In the genomic region with DNA sequence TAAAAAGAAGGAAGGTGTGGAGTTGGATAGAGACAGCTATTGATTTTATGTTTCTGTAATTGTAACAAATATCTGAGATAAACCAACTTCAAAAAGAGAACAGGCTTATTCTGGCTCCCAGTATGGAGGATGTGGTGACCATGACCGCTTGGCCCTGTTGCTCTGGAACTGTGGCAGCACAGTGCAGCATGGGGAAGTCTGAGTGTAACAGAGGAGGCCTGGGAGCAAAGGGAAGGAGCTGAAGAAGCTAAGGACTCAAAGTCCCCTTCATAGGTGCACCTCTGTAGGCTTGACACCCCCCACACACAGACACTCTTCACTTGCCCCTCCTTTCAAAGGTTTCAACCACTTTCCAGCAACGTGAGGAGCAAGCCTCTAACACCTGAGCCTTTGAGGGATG, we compare ENCODE assay signal across 26 mouse cellular contexts.
"Had no signal": no experiment of that assay in that cellular context is flagged by ENCODE, and none has a peak within 500 bp of the region (broad histone marks: within the 10 kb centered on the region; RNA-seq: fewer than 3 reads in every experiment).

No protein-coding gene starts in this region.

- H3K9ac ChIP-seq: heart, embryonic 13.5 days; heart, embryonic 15.5 days; hindbrain, embryonic 13.5 days; hindbrain, embryonic 15.5 days; limb, embryonic 12.5 days; liver, embryonic 13.5 days; liver, embryonic 15.5 days; liver, postnatal 0 days had no signal

- H3K4me1 ChIP-seq: heart, embryonic 15.5 days; hindbrain, embryonic 15.5 days; liver, embryonic 13.5 days; liver, embryonic 15.5 days had no signal

- H3K27me3 ChIP-seq: heart, embryonic 13.5 days; heart, embryonic 15.5 days; hindbrain, embryonic 13.5 days; hindbrain, embryonic 15.5 days; limb, embryonic 12.5 days; liver, embryonic 13.5 days; liver, embryonic 15.5 days had no signal

- ATAC-seq: hindbrain, postnatal 0 days; intestine, embryonic 16.5 days; liver, postnatal 0 days had no signal

- H3K27ac ChIP-seq: gastrocnemius, adult 2 months; heart, adult 2 months; heart, embryonic 13.5 days; heart, embryonic 15.5 days; hindbrain, embryonic 13.5 days; hindbrain, embryonic 15.5 days; hindbrain, postnatal 0 days; layer of hippocampus, adult 2 months; left cerebral cortex, adult 2 months; limb, embryonic 10.5 days; limb, embryonic 12.5 days; liver, embryonic 13.5 days; liver, embryonic 15.5 days had no signal

- H3K4me2 ChIP-seq: heart, embryonic 11.5 days; heart, embryonic 13.5 days; heart, embryonic 15.5 days; hindbrain, embryonic 13.5 days; hindbrain, embryonic 15.5 days; limb, embryonic 12.5 days; liver, embryonic 11.5 days; liver, embryonic 13.5 days; liver, embryonic 15.5 days had no signal

- DNase-seq: gastrocnemius, adult 2 months; gastrocnemius, postnatal 10 days; gastrocnemius, postnatal 25 days; heart, adult 2 months; heart, postnatal 4 days; kidney, adult 11 months; kidney, adult 8-10 months; kidney, postnatal 10 days; kidney, postnatal 25 days; kidney, postnatal 4 days; liver; liver, embryonic 13.5 days; liver, postnatal 0 days had no signal

- H3K4me3 ChIP-seq: gastrocnemius, adult 2 months; heart, adult 2 months; heart, embryonic 13.5 days; heart, embryonic 15.5 days; hindbrain, embryonic 13.5 days; hindbrain, embryonic 15.5 days; layer of hippocampus, adult 2 months; left cerebral cortex, adult 2 months; limb, embryonic 10.5 days; limb, embryonic 12.5 days; liver, embryonic 13.5 days; liver, embryonic 15.5 days had no signal

- H3K36me3 ChIP-seq: heart, embryonic 13.5 days; heart, embryonic 15.5 days; hindbrain, embryonic 13.5 days; hindbrain, embryonic 15.5 days; limb, embryonic 10.5 days; limb, embryonic 12.5 days; liver, embryonic 13.5 days; liver, embryonic 15.5 days had no signal

- H3K9me3 ChIP-seq: heart, embryonic 13.5 days; heart, embryonic 15.5 days; hindbrain, embryonic 13.5 days; hindbrain, embryonic 15.5 days; limb, embryonic 10.5 days; limb, embryonic 12.5 days; liver, embryonic 13.5 days; liver, embryonic 15.5 days had no signal
